Mouse (Mus musculus) adrenal gland, adult 18-20 months (tissue): ENCODE measurements around the gene Hspb1. TPM values are rescaled to one million over a fixed set of nuclear protein-coding genes. Genes with fewer than 3 reads are reported as not detected.

Experiments
- DNase-seq, 2 experiments: peaks; one replicate each; pipeline ENCODE4 v3.0.0; 2021 to 2022; ENCODE audit warnings: low spot score in 2 of 2
- total RNA-seq, 2 experiments: library from RNA; stranded (reverse); gene quantifications; 1 replicate in 1 of 2; 2 replicates in 1 of 2; pipeline ENCODE4 v1.2.3; 2021

Gene Hspb1
- total RNA-seq, 2 experiments from 2014 or later = 220 to 1,206 TPM

DNA sequence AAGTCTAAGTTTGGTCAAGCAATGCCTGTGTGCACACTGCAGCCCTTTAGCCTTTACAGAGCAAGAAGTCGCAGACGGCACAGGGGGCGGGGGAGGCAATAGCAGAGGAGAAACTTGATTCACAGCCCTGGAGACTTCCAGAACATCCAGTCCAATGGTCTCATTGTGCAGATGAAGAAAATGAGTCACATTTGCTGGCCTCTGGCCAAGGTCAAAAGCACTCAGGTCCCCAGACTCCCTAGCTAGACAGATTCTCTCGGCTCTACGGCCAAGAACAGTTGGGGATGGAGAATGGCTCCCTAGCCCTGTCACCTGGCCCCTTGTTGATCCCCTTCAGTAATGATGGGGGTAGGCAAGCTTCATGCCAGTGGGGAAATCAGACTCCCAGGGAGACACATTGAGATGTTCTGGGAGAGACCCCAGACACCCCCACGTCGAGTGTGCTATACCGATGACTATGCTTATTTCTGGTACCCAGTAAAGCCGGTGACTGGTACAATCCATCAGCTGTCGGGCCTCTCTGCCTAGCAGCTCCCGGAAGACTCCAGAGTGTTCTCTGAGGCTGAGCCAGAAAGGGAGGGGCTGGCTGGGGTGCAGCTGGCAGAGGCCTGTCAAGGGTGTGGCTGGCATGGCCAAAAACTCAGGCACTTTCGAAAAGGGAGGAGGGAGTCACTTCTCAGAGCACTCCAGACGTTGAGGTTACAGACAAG is 8.1 kb upstream of the Hspb1 start:
- peak; percentile 81 to 83 for DNase-seq

DNA sequence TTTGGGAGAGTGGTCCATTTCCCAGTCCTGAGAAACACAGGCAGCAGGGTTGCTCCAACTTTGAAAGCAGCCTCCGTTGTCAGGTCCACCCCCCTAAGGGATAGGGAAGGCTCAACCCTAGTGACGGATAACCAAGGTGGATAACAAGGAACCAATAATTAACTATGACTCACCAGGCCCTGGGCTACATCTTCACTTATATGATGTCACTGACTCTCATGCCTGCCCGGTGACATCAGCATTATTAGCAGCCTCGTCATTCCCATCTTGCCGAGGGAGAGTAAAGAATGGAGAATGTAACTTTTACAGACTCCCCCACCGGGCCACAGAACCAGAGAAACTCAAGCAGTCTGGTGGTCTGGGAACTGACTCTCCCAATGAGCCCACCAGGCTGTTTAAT is 3.1 kb upstream of the Hspb1 start:
- no peak for DNase-seq

DNA sequence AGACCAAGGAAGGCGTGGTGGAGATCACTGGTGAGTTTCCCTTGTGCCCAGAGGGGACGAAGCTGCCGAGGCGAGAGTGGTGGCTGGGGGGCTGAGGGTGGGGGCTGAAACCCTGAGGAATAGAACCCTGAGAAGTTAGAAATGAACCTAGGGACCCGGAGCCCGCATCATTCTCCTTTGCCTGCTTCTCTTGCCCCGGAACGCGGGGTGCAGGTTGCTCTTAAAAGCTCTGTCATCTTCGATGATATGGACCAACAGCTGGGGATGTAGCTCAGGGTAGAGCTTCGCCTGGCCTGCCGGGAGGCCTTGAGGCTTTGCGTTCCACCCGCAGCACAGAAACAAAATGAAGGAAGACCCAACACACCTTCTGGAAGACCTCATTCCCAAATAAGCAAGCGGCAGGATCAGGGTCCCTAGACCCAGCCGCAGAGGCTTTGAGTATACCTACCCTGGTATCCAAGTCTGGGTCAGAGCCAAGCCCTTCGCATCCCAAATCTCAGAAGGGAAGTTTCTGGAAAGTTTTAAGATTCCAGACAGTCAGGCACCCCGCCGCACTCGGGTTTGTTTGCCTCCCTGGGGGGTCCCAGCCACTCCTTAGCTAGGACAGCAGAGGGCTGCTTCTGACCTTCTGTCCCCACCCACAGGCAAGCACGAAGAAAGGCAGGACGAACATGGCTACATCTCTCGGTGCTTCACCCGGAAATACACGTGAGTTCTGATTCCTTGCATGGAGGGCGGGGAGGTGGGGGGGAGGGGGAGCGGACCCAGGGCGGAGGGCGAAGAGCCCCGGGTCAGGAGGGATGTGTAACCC is 891 bp downstream of the Hspb1 start:
- DNase-seq = peak in 1 of 2 experiments; percentile 44

DNA sequence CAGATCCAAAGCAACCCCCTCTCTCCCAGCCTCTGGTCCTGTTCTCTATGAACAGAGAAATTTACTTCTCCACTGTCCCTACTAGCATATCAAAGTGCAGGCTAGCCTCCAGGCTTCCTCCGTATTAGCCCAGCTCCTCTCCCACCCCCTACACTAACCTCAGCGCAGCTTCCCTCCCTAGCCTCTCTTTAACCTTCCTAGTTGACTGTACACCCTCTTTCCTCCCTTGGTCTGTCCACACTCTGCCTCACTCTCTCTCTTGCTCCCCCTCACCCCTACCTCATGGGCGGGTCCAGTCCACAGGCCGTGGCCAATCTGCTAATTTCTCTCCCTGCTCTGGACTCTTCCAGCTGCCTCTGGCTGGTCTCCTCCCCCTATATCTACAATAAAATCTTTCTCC is 2.6 kb downstream of the Hspb1 start:
- DNase-seq = no peak

DNA sequence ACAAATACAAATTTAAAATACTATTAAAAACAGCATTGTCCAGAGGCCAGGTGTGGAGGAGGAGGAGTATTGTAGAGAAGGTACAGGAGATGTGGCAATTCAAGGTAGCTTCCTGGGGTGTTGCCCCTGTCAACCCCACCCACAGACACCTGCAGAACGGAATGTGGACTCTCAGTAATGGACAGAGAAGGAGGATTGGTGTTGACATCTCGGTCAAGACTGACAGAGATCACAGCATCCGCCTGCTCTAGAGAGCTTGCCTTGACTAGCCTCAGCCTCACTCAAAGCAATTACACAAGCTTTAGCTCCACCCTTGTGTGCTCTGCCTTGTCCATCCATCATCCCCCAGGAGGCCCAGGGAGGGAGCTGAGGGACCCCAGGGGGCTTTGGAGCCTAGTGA is 3.2 kb downstream of the Hspb1 start:
- no peak for DNase-seq

DNA sequence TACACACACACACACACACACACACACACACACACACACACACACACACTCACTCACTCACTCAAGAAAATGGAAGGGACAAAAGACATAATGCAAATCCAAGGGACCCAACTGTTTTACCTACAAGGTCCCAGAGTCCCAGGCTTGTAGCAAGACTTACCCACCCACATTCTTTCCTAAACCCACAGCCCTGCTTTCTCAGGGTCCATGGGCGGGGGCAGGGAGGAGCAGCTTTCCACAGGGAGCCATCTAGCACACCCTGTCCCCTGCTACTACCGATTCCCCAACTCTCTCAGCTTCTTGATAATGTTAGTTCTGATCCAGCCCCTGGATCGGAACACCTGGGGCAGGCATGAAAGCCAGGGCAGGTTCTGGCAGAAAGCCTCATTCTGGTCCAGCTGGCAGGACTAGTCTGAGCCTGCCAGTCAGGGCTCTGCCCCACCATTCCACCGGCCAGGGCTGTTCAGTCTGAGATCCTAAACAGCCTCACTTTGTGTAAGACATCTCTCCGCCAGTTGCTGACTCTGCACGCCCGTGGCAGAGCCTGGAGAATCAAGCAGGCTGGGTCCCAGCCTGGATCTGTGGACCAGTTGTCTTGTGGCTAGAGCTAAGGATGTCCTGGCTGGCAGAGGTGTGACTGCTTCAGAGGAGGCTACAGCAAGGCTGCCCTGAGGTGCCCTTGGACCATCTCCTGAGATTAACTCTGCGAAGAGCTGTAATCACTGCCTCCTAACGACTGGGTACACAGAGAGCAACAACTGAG is 5.1 kb downstream of the Hspb1 start:
- no peak for DNase-seq

DNA sequence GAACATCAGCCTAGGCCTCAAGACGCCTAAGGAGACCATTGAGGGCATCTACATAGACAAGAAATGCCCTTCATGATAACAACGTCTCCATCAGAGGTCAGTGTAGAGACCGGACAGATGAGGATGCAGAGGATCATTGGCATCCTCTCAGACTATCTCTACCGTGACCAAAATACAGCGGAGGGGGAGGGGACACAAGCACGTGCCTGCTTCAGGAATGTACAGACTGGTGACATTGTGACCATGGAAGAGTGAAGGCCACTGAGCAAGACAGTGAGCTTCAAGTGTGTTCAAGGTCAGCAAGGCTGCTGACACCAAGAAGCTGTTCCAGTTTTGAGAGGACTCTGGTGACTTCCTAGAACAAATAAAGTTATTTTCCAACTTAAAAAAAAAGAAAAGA is 7.2 kb downstream of the Hspb1 start:
- no peak for DNase-seq

DNA sequence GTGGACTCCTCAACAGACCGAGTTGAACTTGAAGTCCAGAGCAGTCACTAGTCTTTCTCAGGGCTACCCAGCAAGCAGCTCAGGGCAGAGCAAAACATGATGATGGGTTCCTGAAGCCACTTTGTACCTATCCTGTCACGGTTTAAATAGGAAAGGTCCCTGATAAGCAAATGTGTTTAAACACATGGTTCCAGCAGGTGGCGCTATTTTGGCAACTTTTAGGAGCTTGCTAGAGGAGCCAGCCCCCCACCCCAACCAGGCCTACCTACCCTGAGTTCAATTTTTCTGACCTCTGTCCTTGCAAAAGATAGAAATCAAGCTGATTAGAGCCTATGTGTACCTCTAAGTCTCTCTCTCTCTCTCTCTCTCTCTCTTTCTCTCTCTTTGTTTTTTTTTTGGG is 10.3 kb downstream of the Hspb1 start:
- DNase-seq = peak in 1 of 2 experiments; percentile 54

DNA sequence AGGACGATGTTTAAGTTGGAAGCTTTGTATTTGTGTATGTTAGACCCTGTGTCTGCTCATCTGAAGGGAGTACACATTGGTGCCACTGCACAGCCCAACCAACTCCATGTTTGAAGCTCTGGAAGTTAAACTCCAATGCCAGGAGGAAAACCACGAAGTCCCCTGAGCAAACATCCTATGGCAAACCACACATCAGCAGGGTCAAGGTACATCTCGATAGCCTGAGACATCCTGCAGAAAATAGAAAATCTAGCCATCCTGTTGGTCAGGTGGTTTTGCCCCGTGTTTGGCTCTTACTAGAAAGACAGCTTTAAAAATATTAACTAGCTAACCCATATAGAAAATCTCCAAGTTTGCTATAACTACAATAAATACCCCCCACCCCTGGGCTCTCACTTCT is 11.3 kb downstream of the Hspb1 start:
- no peak for DNase-seq

DNA sequence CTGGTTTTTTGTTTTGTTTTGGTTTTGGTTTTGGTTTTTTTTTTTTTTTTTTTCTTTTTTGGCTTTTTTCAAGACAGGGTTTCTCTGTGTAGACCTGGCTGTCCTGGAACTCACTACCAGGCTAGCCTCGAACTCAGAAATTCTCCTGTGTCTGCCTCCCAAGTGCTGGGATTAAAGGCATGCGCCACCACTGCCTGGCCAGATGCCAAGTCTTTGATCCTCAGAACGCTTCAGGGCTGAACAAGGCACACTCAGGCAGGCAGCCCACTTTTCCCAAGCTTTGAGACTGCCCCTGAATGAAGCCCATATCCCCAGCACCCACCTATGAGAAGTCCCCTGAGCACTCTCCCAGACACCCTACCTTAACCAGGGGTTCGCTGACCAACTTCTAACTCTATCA is 12.1 kb downstream of the Hspb1 start:
- no peak for DNase-seq

DNA sequence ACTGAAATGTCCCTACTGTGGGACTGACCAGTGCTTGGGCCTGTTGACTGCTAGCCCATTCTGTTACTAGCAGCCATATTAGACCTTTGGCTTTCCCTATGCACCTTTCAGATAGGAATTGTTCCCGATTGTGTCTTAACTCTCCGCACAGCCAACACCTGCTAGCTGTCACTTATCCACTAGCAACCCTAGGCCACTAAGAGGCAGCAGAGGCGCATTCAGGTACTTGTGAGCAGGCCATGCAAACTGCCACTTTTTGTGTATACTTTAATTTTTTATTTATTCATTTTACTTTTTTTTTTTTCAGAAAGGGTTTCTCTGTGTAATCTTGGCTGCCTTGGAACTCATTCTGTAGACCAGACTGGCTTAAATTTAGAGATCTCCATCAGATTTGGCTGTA is 13.0 kb downstream of the Hspb1 start:
- no peak for DNase-seq

DNA sequence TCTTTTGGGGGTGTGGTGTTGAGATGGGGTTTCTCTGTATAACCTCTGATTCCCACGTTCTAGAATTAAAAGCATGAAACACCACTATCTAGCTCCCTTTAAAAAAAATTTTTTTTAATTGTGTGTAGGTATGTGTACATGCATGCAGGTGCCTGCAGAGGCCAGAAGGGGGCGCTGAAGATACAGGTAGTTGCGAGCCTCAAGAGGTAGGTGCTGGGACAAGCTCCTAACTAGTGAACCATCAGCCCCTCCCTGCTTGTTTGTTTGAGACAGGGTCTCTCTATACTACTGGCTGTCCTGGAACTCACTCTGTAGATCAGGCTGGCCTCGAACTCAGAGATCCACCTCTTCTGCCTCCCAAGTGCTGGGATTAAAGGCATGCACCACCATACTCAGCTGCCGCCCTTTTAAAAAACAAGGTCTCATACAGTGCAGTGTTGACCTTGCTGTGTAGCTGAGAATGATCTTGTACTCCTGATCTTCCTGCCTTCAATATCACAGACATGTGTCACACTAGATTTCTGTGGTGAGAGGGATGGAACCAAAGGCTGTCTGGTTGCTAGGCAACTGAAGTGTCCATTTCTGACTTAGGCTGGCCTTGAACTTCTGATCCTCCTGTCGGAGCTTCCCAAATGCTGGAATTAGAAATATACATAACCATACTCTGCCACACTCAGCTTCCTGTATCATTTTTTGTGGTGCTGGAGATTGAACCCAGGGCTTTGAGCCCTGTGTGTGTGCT is 13.8 kb downstream of the Hspb1 start:
- DNase-seq = no peak

DNA sequence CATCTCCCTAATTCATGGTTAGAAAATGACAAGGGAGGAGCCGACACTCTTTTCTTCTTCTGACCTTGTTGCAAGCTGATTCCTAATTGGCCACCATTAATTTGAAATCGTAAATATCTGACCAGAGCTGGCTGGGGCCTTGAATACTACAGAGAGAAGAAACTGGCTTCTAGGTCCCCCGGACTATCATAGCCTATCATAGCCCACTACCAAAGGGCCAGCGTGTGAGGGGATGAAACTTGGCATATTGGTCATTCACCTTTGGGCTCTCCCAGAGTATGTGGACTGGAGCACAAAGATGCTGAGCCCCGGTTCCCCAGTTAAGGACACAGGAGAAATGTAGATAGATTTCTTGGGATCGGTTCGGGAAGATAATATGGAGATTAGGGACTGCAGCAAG is 15.3 kb downstream of the Hspb1 start:
- no peak for DNase-seq

DNA sequence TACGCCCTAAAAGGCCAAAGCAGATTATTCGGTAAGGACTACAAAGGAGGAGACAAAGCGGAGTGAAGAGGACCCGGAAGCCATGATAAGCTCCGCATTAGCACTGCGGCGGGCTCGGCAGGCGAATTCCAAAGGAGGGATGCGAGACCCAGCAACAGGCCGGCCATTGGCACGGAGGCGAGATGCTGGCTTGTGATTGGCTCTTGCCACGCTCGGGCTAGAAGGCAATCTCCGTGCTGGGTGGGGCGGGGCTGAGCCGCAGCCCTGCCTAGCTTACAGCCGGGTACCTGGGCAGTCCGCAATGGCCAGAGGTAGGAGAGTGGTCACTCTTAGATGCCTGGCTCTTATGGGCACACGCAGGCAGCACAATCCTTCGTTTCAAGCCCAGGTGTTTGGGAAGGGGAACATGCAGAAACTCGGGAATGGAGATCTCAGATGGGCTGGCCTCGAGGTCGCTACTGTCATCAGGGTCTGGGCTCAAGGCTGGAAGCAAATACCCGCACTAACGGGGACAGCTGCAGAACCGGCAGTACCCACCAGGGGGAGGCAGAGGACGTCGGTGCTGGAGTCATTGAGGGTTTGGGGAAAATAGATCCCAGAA is 15.9 kb downstream of the Hspb1 start:
- peak; percentile 97 to 98 for DNase-seq

DNA sequence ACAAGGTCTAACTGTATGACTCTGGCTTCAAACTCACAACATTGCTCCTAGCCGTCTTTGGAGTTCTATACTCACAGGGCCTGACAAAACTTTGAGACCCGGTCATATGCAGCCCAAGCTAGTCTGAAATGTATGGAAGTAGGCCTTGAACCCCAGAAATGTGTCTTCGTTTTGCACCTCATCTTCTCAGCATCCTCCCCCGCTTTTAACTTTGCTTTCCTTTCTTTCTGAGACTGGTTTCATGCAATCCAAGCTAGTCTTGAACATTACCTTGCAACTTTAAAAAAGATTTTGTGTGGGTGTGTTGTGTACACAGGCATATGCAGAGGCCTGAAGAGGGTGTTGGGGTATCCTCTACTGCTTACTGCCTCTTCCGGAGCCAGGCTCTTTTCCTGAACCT is 16.5 kb downstream of the Hspb1 start:
- no peak for DNase-seq

DNA sequence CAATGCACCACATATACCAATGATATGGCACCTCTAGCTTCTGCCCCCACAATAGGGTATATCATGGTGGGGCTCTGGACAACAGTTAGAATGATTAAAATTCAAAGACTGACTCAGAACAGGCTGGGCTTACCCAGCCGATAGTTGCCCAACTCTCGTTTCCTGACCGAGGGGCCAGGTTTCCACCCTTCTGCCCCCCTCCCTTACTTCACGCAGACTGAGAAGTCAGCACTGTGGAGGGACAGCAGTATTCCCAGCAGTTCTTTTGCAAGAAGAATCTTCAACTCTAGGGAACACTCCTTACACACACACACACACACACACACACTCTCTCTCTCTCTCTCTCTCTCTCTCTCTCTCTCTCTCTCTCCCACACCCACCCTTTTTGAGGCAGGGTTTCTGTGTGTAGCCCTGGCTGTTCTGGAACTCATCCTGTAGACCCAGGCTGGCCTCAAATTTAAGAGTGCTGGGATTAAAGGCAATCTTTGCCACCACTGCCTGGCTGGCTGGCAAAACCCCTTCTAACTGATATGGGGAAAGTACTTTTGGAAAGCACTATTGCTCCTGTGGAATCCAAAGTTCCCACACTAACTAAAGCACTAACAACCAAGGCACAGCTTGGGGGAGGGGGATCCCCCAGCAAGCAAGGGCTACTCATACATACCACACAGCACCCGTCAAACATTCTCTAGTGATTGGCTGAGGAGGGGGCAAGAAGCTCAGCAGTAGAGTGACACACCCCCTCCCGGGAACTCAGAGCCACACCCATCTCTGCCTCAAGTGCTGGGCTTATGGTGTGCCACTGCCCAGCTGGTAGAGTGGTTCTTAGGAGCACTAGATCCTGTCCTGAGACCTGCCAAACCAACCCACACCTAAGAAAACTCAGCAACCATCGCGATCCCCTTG is 17.9 kb downstream of the Hspb1 start:
- no peak for DNase-seq

DNA sequence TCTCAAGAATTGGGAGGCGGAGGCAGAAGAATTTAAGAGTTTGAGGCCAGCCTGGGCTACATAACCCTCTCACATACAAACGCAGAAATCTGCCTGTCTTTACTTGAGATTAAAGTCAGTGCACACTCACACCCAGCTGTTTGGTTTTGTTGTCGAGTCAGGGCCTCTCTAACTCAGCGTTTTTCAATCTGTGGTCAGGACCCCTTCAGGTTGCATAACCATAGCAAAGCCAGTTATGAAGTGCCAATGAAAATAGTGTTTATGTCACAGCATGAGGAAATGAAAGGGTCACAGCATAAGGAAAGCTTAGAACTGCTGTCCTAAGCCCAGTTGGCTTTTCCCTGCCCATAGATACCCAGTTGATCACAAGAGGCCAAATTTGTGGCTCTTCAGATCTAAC is 19.1 kb downstream of the Hspb1 start:
- DNase-seq = no peak

DNA sequence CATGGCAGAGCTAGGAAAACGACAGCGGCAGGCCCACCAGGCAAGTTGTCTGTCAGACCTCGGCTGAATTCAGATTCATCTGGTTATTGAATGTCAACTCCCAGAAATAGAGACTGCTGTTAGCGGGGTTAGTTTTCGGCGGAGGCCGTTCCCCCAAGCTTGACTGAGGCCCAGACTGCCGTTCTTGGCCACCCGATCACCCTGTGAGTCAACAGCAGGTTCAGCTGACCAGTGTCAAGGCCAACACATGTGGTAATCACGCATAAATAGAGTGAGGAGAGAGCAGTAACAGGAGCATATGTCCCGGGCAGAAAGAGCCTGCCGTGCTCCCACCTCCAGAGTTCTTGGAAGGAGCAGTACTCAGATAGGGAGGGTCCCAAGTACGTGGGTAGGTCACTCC is 19.5 kb downstream of the Hspb1 start:
- peak; percentile 44 to 55 for DNase-seq

DNA sequence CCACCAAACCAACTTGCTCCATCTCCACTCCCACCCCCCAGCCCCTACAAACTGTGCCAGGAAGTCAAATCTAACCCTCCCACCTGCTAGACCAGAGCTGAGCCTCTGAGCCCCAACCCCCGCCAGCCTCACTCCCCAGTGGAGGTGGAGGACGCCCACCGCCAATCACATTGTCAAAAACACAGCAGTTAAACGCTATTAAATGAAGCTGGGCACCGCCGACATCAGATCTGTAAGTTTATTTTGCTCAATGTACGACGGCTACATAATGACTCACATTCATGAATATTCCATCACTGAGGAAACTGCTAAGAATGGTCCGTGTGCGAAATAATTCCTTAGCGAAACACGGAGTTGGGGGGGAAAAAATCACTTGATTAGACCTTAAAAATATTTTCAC is 20.5 kb downstream of the Hspb1 start:
- DNase-seq = no peak

DNA sequence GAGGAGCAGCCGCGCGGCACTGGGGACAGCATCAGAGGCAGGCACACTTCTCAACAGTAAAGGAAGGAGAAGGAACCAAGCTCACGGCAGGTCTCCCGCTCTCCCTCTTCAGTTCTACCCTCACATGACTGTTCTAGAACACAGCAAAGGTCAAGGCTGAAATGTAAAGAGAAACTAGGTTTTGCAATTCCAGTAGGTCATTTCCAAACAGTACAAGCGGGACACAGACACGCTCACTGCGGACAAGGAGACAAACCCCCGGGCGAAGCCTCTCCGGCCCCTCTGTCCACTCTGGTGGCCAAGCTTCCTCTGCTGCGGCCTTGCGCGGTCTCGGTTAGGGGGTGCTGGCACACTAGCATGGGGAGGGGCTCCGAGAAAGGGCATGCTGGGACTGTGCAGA is 21.3 kb downstream of the Hspb1 start:
- no peak for DNase-seq
